Comparison of ENCODE assay signal across 19 mouse cellular contexts in genomic region chrX:86955126-86955525, GRCm38 (mm10).
DNase-seq lines count a peak whose midpoint lies in the region; ATAC-seq lines count a peak whose summit lies in the region.
"Had no signal": no experiment of that assay in that cellular context is flagged by ENCODE, and none has a peak within 500 bp of the region (broad histone marks: within the 10 kb centered on the region; RNA-seq: fewer than 3 reads in every experiment).

No protein-coding gene starts in this region.

- no peak overlapping the region for H3K4me2 ChIP-seq in forebrain, embryonic 16.5 days (ENCODE audit: low read length)
- H3K4me2 ChIP-seq in forebrain, embryonic 13.5 days: no peak overlapping the region
- H3K4me2 ChIP-seq in hindbrain, embryonic 16.5 days (ENCODE audit: low read length): no peak overlapping the region
- no peak overlapping the region for H3K4me2 ChIP-seq in neural tube, embryonic 15.5 days
- H3K4me2 ChIP-seq: heart, embryonic 12.5 days; hindbrain, embryonic 13.5 days had no signal

- H3K4me1 ChIP-seq in forebrain, embryonic 16.5 days (replicated peaks; ENCODE audit: control insufficient read depth, insufficient read depth, low read length): no peaks in the 10 kb centered on the region
- H3K4me1 ChIP-seq in forebrain, embryonic 13.5 days: no peaks in the 10 kb centered on the region
- H3K4me1 ChIP-seq in hindbrain, embryonic 16.5 days (ENCODE audit: control insufficient read depth, insufficient read depth, low read depth, low read length): no peaks in the 10 kb centered on the region
- H3K4me1 ChIP-seq in hindbrain, embryonic 10.5 days (replicated peaks): no peaks in the 10 kb centered on the region
- H3K4me1 ChIP-seq in neural tube, embryonic 15.5 days: no peaks in the 10 kb centered on the region
- H3K4me1 ChIP-seq: embryonic facial prominence, embryonic 10.5 days; heart, embryonic 12.5 days; hindbrain, embryonic 13.5 days had no signal

- H3K27me3 ChIP-seq in forebrain, embryonic 16.5 days (replicated peaks; ENCODE audit: control insufficient read depth, insufficient read depth, low read length): no peaks in the 10 kb centered on the region
- no peaks in the 10 kb centered on the region for H3K27me3 ChIP-seq in forebrain, embryonic 13.5 days
- H3K27me3 ChIP-seq in hindbrain, embryonic 16.5 days (replicated peaks; ENCODE audit: control insufficient read depth, insufficient read depth, low read length): no peaks in the 10 kb centered on the region
- H3K27me3 ChIP-seq in hindbrain, embryonic 10.5 days (ENCODE audit: insufficient read depth, poor library complexity, severe bottlenecking): no peaks in the 10 kb centered on the region
- H3K27me3 ChIP-seq in neural tube, embryonic 15.5 days (replicated peaks): no peaks in the 10 kb centered on the region
- H3K27me3 ChIP-seq: heart, embryonic 12.5 days; hindbrain, embryonic 13.5 days had no signal

- WGBS in forebrain, embryonic 16.5 days: 30% methylated on average over 1 of the region's 1 CpGs
- 19% methylated on average over 1 of the region's 1 CpGs for WGBS in forebrain, embryonic 13.5 days
- 46% methylated on average over 1 of the region's 1 CpGs for WGBS in hindbrain, embryonic 16.5 days
- WGBS in hindbrain, embryonic 10.5 days: 65% methylated on average over 1 of the region's 1 CpGs
- 27% methylated on average over 1 of the region's 1 CpGs for WGBS in neural tube, embryonic 15.5 days

- peak; percentile 45; the same call in 1 of the 2 replicates for ATAC-seq in forebrain, embryonic 16.5 days
- no peak for ATAC-seq in forebrain, embryonic 13.5 days
- ATAC-seq in hindbrain, embryonic 16.5 days: peak; percentile 34; the same call in 1 of the 2 replicates
- peak; percentile 47; the same call in 1 of the 2 replicates for ATAC-seq in neural tube, embryonic 15.5 days (ENCODE audit: low FRiP score)
- ATAC-seq: activated CD4-positive, CD25-positive, alpha-beta regulatory T cell, adult 4 months; Patski had no signal

- no peaks in the 10 kb centered on the region for H3K36me3 ChIP-seq in forebrain, embryonic 16.5 days (ENCODE audit: control insufficient read depth, insufficient read depth)
- no peaks in the 10 kb centered on the region for H3K36me3 ChIP-seq in forebrain, embryonic 13.5 days (ENCODE audit: poor library complexity, severe bottlenecking)
- no peaks in the 10 kb centered on the region for H3K36me3 ChIP-seq in hindbrain, embryonic 16.5 days (ENCODE audit: control insufficient read depth, insufficient read depth, low read length)
- no peaks in the 10 kb centered on the region for H3K36me3 ChIP-seq in hindbrain, embryonic 10.5 days
- H3K36me3 ChIP-seq in neural tube, embryonic 15.5 days: no peaks in the 10 kb centered on the region
- H3K36me3 ChIP-seq: embryonic facial prominence, embryonic 10.5 days; heart, embryonic 12.5 days; hindbrain, embryonic 13.5 days had no signal

- H3K9me3 ChIP-seq in forebrain, embryonic 16.5 days (ENCODE audit: control insufficient read depth, low read length): no peaks in the 10 kb centered on the region
- H3K9me3 ChIP-seq in forebrain, embryonic 13.5 days (replicated peaks): no peaks in the 10 kb centered on the region
- H3K9me3 ChIP-seq in hindbrain, embryonic 16.5 days (ENCODE audit: control insufficient read depth, low read length): no peaks in the 10 kb centered on the region
- no peaks in the 10 kb centered on the region for H3K9me3 ChIP-seq in hindbrain, embryonic 10.5 days
- no peaks in the 10 kb centered on the region for H3K9me3 ChIP-seq in neural tube, embryonic 15.5 days (replicated peaks)
- H3K9me3 ChIP-seq: embryonic facial prominence, embryonic 10.5 days; heart, embryonic 12.5 days; hindbrain, embryonic 13.5 days had no signal

- H3K4me3 ChIP-seq in forebrain, embryonic 16.5 days (replicated peaks; ENCODE audit: low read length): no peak overlapping the region
- H3K4me3 ChIP-seq in forebrain, embryonic 13.5 days: no peak overlapping the region
- no peak overlapping the region for H3K4me3 ChIP-seq in hindbrain, embryonic 16.5 days (ENCODE audit: low read length)
- no peak overlapping the region for H3K4me3 ChIP-seq in hindbrain, embryonic 10.5 days
- H3K4me3 ChIP-seq in neural tube, embryonic 15.5 days (replicated peaks): no peak overlapping the region
- H3K4me3 ChIP-seq: embryonic facial prominence, embryonic 10.5 days; heart, embryonic 12.5 days; hindbrain, embryonic 13.5 days had no signal

- intact Hi-C loops in heart, postnatal 25 days (cut with DNase I): no loop called here

- no peak overlapping the region for H3K9ac ChIP-seq in forebrain, embryonic 16.5 days (replicated peaks; ENCODE audit: low read depth, low read length)
- H3K9ac ChIP-seq in forebrain, embryonic 13.5 days: no peak overlapping the region
- no peak overlapping the region for H3K9ac ChIP-seq in hindbrain, embryonic 16.5 days (ENCODE audit: low read depth, low read length)
- H3K9ac ChIP-seq in neural tube, embryonic 15.5 days (replicated peaks): no peak overlapping the region
- H3K9ac ChIP-seq: heart, embryonic 12.5 days; hindbrain, embryonic 13.5 days had no signal

- DNase-seq in hindbrain, embryonic 10.5 days (ENCODE audit: low spot score): no peak
- no peak for DNase-seq in neural tube, embryonic 10.5 days (ENCODE audit: extremely low spot score, low spot score)
- no peak for DNase-seq in spleen, adult 18-20 months
- DNase-seq in heart, postnatal 25 days (ENCODE audit: low spot score): no peak
- DNase-seq: adrenal gland, postnatal 14 days; cerebellum, adult 2 months; cerebellum, postnatal 10 days; gastrocnemius, postnatal 25 days; heart, postnatal 36 days; kidney, adult 11 months had no signal

- H3K27ac ChIP-seq in forebrain, embryonic 16.5 days (ENCODE audit: low read length): no peak overlapping the region
- H3K27ac ChIP-seq in forebrain, embryonic 13.5 days: no peak overlapping the region
- H3K27ac ChIP-seq in hindbrain, embryonic 16.5 days (ENCODE audit: low read depth, low read length): no peak overlapping the region
- H3K27ac ChIP-seq in hindbrain, embryonic 10.5 days: no peak overlapping the region
- H3K27ac ChIP-seq in neural tube, embryonic 15.5 days (replicated peaks): no peak overlapping the region
- H3K27ac ChIP-seq: embryonic facial prominence, embryonic 10.5 days; hindbrain, embryonic 13.5 days had no signal
